Mouse (Mus musculus) erythroid progenitor cell, adult 5-6 weeks (primary cell): ENCODE data around the gene Ddias. TPM values are rescaled to one million over a fixed set of nuclear protein-coding genes. Genes with fewer than 3 reads are reported as not detected.

Source experiments
- total RNA-seq, 2 experiments: library from RNA; stranded (forward) in 1 of 2; stranded (reverse) in 1 of 2; fragments of 150-400 nt in 1 of 2; fragments of 186-747, 209-891 nt in 1 of 2; gene quantifications; 2 replicates each; pipeline versions ENCODE4 v1.2.3 to v1.2.4; 2015 to 2017; ENCODE audit warnings: low replicate concordance in 2 of 2

Ddias gene
- total RNA-seq, 2 experiments from 2014 or later: 24.4 to 32.3 TPM

Other genes starting within 250 kb of the Ddias start
- gene Ankrd42, start 237.1 kb downstream of the Ddias start, total RNA-seq (2015; ENCODE audit: low replicate concordance): not detected in 2 replicates
- gene Ankrd42, start 237.1 kb downstream of the Ddias start, total RNA-seq (2017; ENCODE audit: low replicate concordance): 0.51 and 1.3 TPM in 2 replicates
- 106 and 138 TPM in 2 replicates for gene Pcf11, start 204.3 kb downstream of the Ddias start, total RNA-seq (2015; ENCODE audit: low replicate concordance)
- 120 and 148 TPM in 2 replicates for gene Pcf11, start 204.3 kb downstream of the Ddias start, total RNA-seq (2017; ENCODE audit: low replicate concordance)
- 23.9 and 52.3 TPM in 2 replicates for gene Rab30, start 132.6 kb downstream of the Ddias start, total RNA-seq (2015; ENCODE audit: low replicate concordance)
- 9.2 and 14.6 TPM in 2 replicates for gene Rab30, start 132.6 kb downstream of the Ddias start, total RNA-seq (2017; ENCODE audit: low replicate concordance)
- gene Prcp, start 223 bp upstream of the Ddias start, total RNA-seq (2015; ENCODE audit: low replicate concordance): 81.8 and 98.5 TPM in 2 replicates
- gene Prcp, start 223 bp upstream of the Ddias start, total RNA-seq (2017; ENCODE audit: low replicate concordance): 38.8 and 50.4 TPM in 2 replicates
- not detected in 2 replicates for gene Fam181b, start 205.6 kb upstream of the Ddias start, total RNA-seq (2015; ENCODE audit: low replicate concordance)
- gene Fam181b, start 205.6 kb upstream of the Ddias start, total RNA-seq (2017; ENCODE audit: low replicate concordance): not detected in 2 replicates